Mouse (Mus musculus): ENCODE results near the gene Shisa5. TPM values are rescaled to one million over a fixed set of nuclear protein-coding genes. Genes with fewer than 3 reads are reported as not detected.
A peak's percentile ranks its signal among the peaks of the same experiment; 100 is the strongest.

The Shisa5 gene
- polyA plus RNA-seq, 1 experiment from 2014 or later: 49.1 TPM

DNA sequence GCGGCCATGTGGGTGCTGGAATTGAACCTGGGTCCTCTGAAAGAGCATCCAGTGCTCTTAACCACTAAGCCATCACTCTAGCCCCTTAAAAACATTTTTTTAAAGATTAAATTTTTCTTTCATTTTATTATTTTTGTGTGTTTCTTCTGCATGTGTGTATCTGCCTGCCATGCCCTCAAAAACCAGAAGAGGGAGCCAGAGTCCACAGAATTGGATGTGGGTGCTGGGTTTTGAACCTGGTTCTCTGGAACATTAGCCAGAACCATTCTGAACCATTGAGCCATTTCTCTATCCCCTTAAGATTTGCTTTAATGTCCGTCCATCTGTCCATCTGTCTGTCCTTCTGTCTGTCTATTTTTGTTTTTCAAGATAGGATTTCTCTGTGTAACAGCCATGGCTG is 35.2 kb upstream of the Shisa5 start:
- peaks cover 9% of the 10 kb centered on the region; the same call in 1 of the 2 replicates for H3K36me3 ChIP-seq
- H3K9me3 ChIP-seq: no peaks in the 10 kb centered on the region
- H3K9ac ChIP-seq (replicated peaks): no peak overlapping the region
- no peak overlapping the region for H3K4me2 ChIP-seq
- no peaks in the 10 kb centered on the region for H3K4me1 ChIP-seq (replicated peaks)
- H3K4me3 ChIP-seq (replicated peaks): no peak overlapping the region
- no peak overlapping the region for H3K27ac ChIP-seq
- 54% methylated on average over 2 of the region's 2 CpGs for WGBS
- no peak for ATAC-seq (ENCODE audit: insufficient number of reproducible peaks, insufficient read depth, low FRiP score, low TSS enrichment, low read depth)
- H3K27me3 ChIP-seq: no peaks in the 10 kb centered on the region

DNA sequence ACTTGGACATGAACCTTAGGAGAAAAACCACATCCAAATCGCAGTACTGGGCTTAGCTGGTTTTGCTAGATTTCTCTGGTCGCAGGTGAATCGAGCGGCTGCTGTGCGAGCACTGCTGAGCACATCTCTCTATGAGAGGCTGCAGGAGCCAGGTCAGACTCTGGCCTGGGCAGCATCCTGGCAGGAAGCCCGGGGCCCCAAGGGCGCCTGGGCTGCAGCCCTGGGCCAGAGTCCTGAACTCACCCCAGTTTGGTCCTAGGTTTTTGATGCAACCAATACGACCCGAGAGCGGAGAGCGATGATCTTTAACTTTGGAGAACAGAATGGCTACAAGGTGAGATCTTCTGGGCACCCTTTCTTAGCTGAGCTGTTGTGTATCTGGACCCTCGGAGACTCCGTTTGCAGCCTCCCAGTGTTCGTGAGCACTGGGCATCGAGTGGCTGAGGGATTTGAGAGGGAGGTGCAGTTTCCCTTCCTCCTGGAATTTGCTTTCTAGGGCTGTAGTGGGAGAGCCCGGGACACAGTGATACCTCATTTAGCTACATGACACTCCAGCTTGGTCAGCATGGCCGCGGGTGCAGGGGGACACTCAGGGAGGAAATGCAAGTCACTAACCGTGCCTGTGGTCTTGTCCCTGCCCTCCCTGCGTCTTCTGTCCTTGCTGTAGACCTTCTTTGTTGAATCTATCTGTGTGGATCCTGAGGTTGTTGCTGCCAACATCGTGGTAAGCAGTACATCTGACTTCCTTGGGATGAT is 31.2 kb upstream of the Shisa5 start:
- Histone ChIP-seq H3K4me2 (no peak overlapping the region), H3K27me3 (no peaks in the 10 kb centered on the region), H3K9ac (replicated peaks) (no peak overlapping the region), H3K9me3 (no peaks in the 10 kb centered on the region), H3K4me3 (replicated peaks) (no peak overlapping the region), H3K27ac (no peak overlapping the region), H3K36me3 (peaks cover 31% of the 10 kb centered on the region; the same call in 1 of the 2 replicates), H3K4me1 (replicated peaks) (peaks cover 13% of the 10 kb centered on the region)
- no peak for ATAC-seq (ENCODE audit: insufficient number of reproducible peaks, insufficient read depth, low FRiP score, low TSS enrichment, low read depth)
- WGBS: 86% methylated on average over 21 of the region's 21 CpGs

DNA sequence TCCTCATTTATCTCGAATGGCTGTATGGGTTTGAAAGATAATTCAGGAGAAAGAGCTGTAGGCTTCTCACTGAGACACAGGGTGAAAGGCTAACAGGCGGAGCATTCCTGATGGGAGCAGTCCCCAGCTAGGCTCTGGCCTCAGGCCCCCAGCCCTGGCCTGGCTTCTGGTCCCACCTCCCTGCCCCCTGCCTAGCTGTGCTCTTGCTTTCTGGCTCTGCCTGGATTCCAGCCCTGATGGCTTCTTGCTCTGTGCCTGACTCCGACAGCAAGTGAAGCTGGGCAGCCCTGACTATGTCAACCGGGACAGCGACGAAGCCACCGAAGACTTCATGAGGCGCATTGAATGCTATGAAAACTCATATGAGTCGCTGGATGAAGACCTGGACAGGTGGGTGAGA is 30.3 kb upstream of the Shisa5 start:
- H3K4me2 ChIP-seq: no peak overlapping the region
- no peak overlapping the region for H3K4me3 ChIP-seq (replicated peaks)
- H3K36me3 ChIP-seq: peaks cover 27% of the 10 kb centered on the region; the same call in 1 of the 2 replicates
- H3K9me3 ChIP-seq: no peaks in the 10 kb centered on the region
- no peaks in the 10 kb centered on the region for H3K27me3 ChIP-seq
- H3K27ac ChIP-seq: no peak overlapping the region
- no peak overlapping the region for H3K9ac ChIP-seq (replicated peaks)
- 90% methylated on average over 9 of the region's 9 CpGs for WGBS
- H3K4me1 ChIP-seq (replicated peaks): peaks cover 13% of the 10 kb centered on the region
- ATAC-seq (ENCODE audit: insufficient number of reproducible peaks, insufficient read depth, low FRiP score, low TSS enrichment, low read depth): no peak

DNA sequence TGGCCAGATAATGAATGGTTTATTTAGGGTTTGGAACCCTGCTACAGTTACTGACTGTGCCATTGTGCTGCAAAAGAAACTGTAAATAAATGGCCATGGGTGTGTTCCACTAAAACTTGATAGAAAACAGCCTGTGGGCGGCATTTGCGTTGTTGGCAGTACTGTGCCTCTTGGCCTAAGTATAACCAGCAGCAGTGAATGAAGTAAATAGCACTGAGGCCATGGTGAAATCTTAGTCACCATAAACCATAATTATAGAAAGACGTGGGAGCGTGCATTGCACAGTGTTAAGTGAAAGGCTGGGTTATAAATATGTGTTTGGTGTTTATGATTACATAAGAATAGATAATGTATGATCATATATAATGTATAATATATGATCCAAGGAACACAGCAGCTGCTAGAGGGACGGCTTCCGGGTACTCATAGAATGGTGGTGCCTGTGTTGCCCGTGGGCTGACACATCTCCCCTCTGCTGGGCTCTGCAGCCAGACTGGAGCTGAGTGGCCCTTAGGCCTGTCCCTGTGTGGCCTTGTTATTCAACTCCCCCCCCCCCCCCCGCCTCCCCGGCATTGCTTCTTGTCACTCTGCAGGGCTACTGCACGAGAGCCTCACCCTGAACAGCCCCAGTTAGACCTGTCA is 29.2 kb upstream of the Shisa5 start:
- 0 out of 2 replicates have a peak, but pooled peaks have one; percentile 16 for ATAC-seq (ENCODE audit: insufficient number of reproducible peaks, insufficient read depth, low FRiP score, low TSS enrichment, low read depth)
- no peak overlapping the region for H3K4me2 ChIP-seq
- no peak overlapping the region for H3K4me3 ChIP-seq (replicated peaks)
- H3K27ac ChIP-seq: no peak overlapping the region
- 65% methylated on average over 10 of the region's 10 CpGs for WGBS
- H3K36me3 ChIP-seq: peaks cover 27% of the 10 kb centered on the region; the same call in 1 of the 2 replicates
- H3K9ac ChIP-seq (replicated peaks): no peak overlapping the region
- no peaks in the 10 kb centered on the region for H3K9me3 ChIP-seq
- H3K4me1 ChIP-seq (replicated peaks): peaks cover 13% of the 10 kb centered on the region
- H3K27me3 ChIP-seq: no peaks in the 10 kb centered on the region

DNA sequence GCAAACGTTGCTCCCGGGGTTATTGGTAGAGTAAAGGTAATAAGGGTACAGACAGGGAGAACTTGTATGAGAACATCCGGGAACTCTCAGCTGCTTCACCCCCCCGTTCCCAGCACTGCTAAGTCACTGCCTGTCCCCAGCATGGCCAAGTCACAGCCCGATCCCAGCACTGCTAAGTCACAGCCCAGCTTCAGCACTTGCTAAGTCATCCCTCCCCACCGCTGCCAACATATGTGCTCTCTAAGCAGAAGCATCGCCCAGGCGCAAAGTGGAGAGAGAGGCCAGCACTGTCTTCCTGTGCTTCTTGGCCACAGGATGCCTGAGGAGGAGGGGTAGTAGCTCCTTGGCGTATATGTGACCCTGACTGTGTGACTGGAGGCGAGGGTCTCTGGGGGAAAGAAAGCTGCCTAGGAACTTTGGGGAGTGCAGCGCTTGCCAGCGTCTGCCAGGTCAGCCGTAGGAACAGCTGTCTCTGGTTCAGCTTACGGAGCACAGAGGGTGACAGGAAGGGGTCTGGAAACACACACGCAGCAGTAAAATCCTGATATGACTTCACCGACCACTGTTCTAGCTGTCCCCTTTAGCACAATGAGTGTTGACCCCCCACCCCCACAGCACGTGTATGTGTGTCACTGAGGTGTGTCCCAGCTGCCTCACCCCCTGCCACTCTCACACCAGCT is 28.6 kb upstream of the Shisa5 start:
- Histone ChIP-seq H3K27ac (no peak overlapping the region), H3K4me1 (replicated peaks) (peaks cover 13% of the 10 kb centered on the region), H3K9ac (replicated peaks) (peak overlapping the region; percentile 44), H3K4me2 (no peak overlapping the region), H3K36me3 (peaks cover 27% of the 10 kb centered on the region; the same call in 1 of the 2 replicates), H3K4me3 (replicated peaks) (no peak overlapping the region), H3K27me3 (no peaks in the 10 kb centered on the region), H3K9me3 (no peaks in the 10 kb centered on the region)
- WGBS: 33% methylated on average over 17 of the region's 17 CpGs
- peak; percentile 50 for ATAC-seq (ENCODE audit: insufficient number of reproducible peaks, insufficient read depth, low FRiP score, low TSS enrichment, low read depth)

DNA sequence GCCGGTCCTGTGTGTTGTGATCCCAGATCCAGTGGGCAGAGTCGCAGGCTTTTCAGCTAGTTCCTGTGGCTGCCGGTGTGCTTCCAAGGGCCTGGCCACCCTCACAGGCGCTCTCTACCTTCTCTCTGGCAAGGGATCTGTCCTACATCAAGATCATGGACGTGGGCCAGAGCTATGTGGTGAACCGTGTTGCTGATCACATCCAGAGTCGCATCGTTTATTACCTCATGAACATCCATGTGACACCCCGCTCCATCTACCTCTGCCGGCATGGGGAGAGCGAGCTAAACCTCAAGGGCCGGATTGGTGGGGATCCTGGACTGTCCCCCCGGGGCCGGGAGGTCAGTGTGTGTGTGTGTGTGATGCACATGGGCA is 28.1 kb upstream of the Shisa5 start:
- Histone ChIP-seq H3K9me3 (no peaks in the 10 kb centered on the region), H3K27ac (no peak overlapping the region), H3K27me3 (no peaks in the 10 kb centered on the region), H3K4me2 (no peak overlapping the region), H3K4me1 (replicated peaks) (peaks cover 13% of the 10 kb centered on the region), H3K36me3 (peaks cover 27% of the 10 kb centered on the region; the same call in 1 of the 2 replicates), H3K4me3 (replicated peaks) (no peak overlapping the region), H3K9ac (replicated peaks) (peak overlapping the region; percentile 44; the same call in 1 of the 2 replicates)
- 76% methylated on average over 14 of the region's 14 CpGs for WGBS
- ATAC-seq (ENCODE audit: insufficient number of reproducible peaks, insufficient read depth, low FRiP score, low TSS enrichment, low read depth): no peak

DNA sequence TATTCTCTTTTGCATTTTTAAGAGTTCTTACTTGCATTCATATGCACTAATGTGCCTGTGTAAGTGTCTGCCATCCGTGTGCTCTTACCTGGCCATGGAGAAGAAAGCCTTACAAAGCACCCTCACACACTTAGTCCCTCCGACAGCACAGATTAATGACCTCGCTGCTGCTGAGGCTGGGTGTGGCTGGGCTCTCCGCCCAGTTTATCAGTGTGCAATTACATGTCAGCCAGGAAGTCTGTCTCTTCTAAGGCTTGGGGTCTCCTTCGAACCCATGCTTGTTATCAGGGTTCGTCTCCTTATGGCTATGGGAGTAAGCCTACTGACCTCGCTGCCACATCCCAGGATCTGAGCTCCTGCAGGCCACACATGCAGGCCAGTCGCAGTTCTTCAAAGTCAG is 23.0 kb upstream of the Shisa5 start:
- Histone ChIP-seq H3K4me3 (replicated peaks) (no peak overlapping the region), H3K36me3 (peaks cover 19% of the 10 kb centered on the region; the same call in 1 of the 2 replicates), H3K27ac (no peak overlapping the region), H3K27me3 (no peaks in the 10 kb centered on the region), H3K4me1 (replicated peaks) (no peaks in the 10 kb centered on the region), H3K9ac (replicated peaks) (0 out of 2 replicates have a peak overlapping the region, but pooled peaks have one; percentile 3), H3K4me2 (no peak overlapping the region), H3K9me3 (no peaks in the 10 kb centered on the region)
- WGBS: 52% methylated on average over 8 of the region's 8 CpGs
- ATAC-seq (ENCODE audit: insufficient number of reproducible peaks, insufficient read depth, low FRiP score, low TSS enrichment, low read depth): no peak

DNA sequence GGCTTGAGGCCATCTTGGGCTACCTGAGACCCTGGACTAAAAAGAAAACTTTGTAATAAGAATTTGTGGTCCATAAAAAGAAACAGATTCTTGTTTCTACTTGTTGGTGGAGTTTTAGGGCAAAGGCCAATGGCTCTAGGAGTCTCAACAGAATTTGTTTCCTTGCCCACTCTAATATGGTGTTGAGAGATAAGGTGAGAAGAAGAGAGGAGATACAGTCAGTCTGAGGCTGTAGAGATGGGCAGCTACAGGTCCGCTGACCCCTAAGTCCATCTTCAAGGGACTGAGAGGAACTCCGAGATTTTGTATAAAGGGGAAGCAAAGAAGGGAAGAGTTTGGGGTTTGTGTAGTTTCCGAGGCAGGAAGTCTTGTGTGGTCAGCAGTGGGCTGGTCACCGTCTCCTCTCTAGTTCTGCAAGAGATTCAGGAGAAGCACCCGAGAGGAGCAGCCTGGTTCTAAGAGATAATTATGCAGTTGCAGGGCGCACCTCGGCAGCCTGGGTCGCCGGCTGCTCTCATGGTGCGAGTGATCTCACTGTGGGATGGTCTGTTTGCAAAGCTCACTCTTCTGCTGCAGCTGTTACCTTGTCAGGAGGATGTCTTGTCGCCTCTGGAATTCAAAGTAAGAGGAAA is 21.3 kb upstream of the Shisa5 start:
- H3K4me1 ChIP-seq (replicated peaks): no peaks in the 10 kb centered on the region
- peaks cover 3% of the 10 kb centered on the region; the same call in 1 of the 2 replicates for H3K36me3 ChIP-seq
- no peaks in the 10 kb centered on the region for H3K27me3 ChIP-seq
- no peak overlapping the region for H3K27ac ChIP-seq
- H3K4me2 ChIP-seq: no peak overlapping the region
- H3K9ac ChIP-seq (replicated peaks): no peak overlapping the region
- no peak overlapping the region for H3K4me3 ChIP-seq (replicated peaks)
- WGBS: 52% methylated on average over 11 of the region's 11 CpGs
- H3K9me3 ChIP-seq: no peaks in the 10 kb centered on the region
- ATAC-seq (ENCODE audit: insufficient number of reproducible peaks, insufficient read depth, low FRiP score, low TSS enrichment, low read depth): no peak

DNA sequence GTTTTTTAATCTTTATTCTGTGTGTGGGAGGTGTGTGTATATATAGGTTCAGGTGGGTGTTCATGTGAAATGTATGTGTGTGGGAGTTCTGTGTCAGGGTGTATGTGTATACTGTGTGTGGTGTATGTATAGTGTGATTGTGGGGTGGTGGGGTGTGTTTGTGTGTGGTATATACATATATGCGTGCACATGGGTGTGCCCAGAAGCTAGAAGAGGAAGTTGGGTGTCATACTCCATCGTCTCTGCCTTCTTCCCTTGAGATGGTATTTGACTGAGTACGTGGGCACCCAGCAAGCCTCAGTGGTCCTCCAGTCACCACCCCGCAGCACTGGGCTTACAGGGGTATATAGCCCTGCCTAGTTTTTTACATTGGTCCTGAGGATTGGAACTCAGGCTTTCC is 16.9 kb upstream of the Shisa5 start:
- no peak overlapping the region for H3K9ac ChIP-seq (replicated peaks)
- 90% methylated on average over 4 of the region's 4 CpGs for WGBS
- no peaks in the 10 kb centered on the region for H3K4me1 ChIP-seq (replicated peaks)
- H3K4me3 ChIP-seq (replicated peaks): no peak overlapping the region
- H3K9me3 ChIP-seq: no peaks in the 10 kb centered on the region
- H3K27me3 ChIP-seq: no peaks in the 10 kb centered on the region
- H3K27ac ChIP-seq: no peak overlapping the region
- H3K4me2 ChIP-seq: no peak overlapping the region
- ATAC-seq (ENCODE audit: insufficient number of reproducible peaks, insufficient read depth, low FRiP score, low TSS enrichment, low read depth): no peak
- H3K36me3 ChIP-seq: peaks cover 21% of the 10 kb centered on the region

DNA sequence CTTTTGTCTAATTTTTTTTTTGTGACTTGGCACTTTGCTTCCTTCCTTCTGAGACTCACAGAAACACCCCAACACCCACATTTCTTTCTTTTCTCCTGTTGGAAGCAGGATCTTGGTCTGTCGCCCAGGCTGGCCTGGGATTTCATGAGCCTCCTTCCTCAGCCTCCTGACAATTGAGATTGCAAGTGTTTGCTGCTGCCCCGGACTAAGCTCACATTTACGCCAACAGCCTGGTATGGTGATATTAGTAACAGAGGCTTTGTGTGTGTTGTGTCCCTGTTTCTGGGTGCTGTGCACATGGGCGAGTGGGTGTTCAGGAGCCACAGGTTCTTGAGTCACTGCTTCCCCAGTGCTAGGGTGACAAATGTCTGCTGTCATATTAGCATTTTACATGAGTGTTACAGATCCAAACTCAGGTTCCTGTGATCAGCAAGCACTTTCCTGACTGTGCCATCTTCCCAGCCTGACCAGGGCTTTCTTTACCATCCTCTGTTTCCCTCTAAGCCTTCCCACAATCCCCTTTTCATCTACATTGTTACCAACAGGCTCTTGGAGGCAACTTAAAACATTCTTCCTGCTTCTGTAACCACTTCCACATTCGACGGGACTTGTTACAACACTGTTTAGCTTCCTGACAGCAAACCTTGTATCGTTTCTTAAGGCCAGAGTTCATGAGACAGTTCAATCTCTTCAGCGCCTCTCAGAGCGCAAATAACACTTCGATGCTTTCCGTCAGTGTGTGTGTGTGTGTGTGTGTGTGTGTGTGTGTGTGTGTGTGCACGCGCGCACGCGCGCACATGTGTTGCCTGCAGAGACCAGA is 15.3 kb upstream of the Shisa5 start:
- no peaks in the 10 kb centered on the region for H3K4me1 ChIP-seq (replicated peaks)
- WGBS: 90% methylated on average over 17 of the region's 17 CpGs
- peaks cover 26% of the 10 kb centered on the region for H3K36me3 ChIP-seq
- no peaks in the 10 kb centered on the region for H3K27me3 ChIP-seq
- H3K4me3 ChIP-seq (replicated peaks): no peak overlapping the region
- H3K27ac ChIP-seq: no peak overlapping the region
- H3K9ac ChIP-seq (replicated peaks): no peak overlapping the region
- no peaks in the 10 kb centered on the region for H3K9me3 ChIP-seq
- H3K4me2 ChIP-seq: no peak overlapping the region
- no peak for ATAC-seq (ENCODE audit: insufficient number of reproducible peaks, insufficient read depth, low FRiP score, low TSS enrichment, low read depth)
